Mouse (Mus musculus) MEL (cell line): ENCODE data around the gene Gm20388. TPM values are rescaled to one million over a fixed set of nuclear protein-coding genes. Genes with fewer than 3 reads are reported as not detected.
A peak's percentile ranks its signal among the peaks of the same experiment; 100 is the strongest.

Source experiments
- DNase-seq: peaks from one replicate; pipeline ENCODE4 v3.0.0; 2011; ENCODE audit warnings: low read depth, low spot score
- H3K27ac ChIP-seq: 2 replicates; pipeline ENCODE4 v1.5.1; 2012; ENCODE audit warnings: low read depth, mild to moderate bottlenecking, control low read depth, low read length, moderate library complexity; ENCODE audit not compliant: control insufficient read depth
- H3K27me3 ChIP-seq, 2 experiments: fragments of 150-350 bp in 1 of 2; sonication (generic) in 1 of 2; 2 replicates each; pipeline ENCODE4 v1.6.1; 2012; ENCODE audit warnings: low read length in 2 of 2, mild to moderate bottlenecking in 2 of 2, improper control_type of control experiment in 1 of 2, moderate library complexity in 1 of 2; ENCODE audit not compliant: insufficient read depth in 2 of 2, control insufficient read depth in 1 of 2
- H3K36me3 ChIP-seq, 2 experiments: 2 replicates each; pipeline ENCODE4 v1.6.1; 2012 to 2014; ENCODE audit warnings: low read length in 2 of 2, improper control_type of control experiment in 1 of 2, inconsistent platforms in 1 of 2, mild to moderate bottlenecking in 1 of 2; ENCODE audit not compliant: insufficient read depth in 2 of 2, control insufficient read depth in 1 of 2
- H3K4me1 ChIP-seq, 2 experiments: fragments of 150-350 bp in 1 of 2; sonication (generic) in 1 of 2; 2 replicates each; pipeline ENCODE4 v1.6.1; 2012; ENCODE audit warnings: low read length in 2 of 2, improper control_type of control experiment in 1 of 2, mild to moderate bottlenecking in 1 of 2; ENCODE audit not compliant: insufficient read depth in 2 of 2, control insufficient read depth in 1 of 2
- H3K4me3 ChIP-seq, 2 experiments: fragments of 150-350 bp in 1 of 2; sonication (generic) in 1 of 2; 2 replicates each; pipeline ENCODE4 v1.5.1; 2012; ENCODE audit warnings: low read depth in 2 of 2, low read length in 2 of 2, mild to moderate bottlenecking in 2 of 2, moderate library complexity in 2 of 2, control low read depth in 1 of 2, improper control_type of control experiment in 1 of 2; ENCODE audit not compliant: control insufficient read depth in 1 of 2, insufficient read depth in 1 of 2
- H3K79me2 ChIP-seq: 2 replicates; pipeline ENCODE4 v1.6.1; 2012; ENCODE audit warnings: mild to moderate bottlenecking, low read length, moderate library complexity; ENCODE audit not compliant: control insufficient read depth, poor library complexity, insufficient read depth
- H3K9ac ChIP-seq: 2 replicates; pipeline ENCODE4 v1.6.1; 2012; ENCODE audit warnings: low read depth, mild to moderate bottlenecking, control low read depth, low read length, moderate library complexity; ENCODE audit not compliant: control insufficient read depth, poor library complexity, severe bottlenecking
- H3K9me3 ChIP-seq: fragments of 150-350 bp; sonication (generic); replicated peaks from 2 replicates; pipeline ENCODE4 v1.6.1; 2012; ENCODE audit warnings: mild to moderate bottlenecking, low read length, improper control_type of control experiment, moderate library complexity; ENCODE audit not compliant: insufficient read depth
- CHD1 ChIP-seq: IDR thresholded peaks from 2 replicates; pipeline ENCODE4 v1.6.1; 2012; ENCODE audit warnings: low read depth, mild to moderate bottlenecking, inconsistent platforms, low read length, improper control_type of control experiment
- ELF1 ChIP-seq: IDR thresholded peaks from 2 replicates; pipeline ENCODE4 v1.6.1; 2014; ENCODE audit warnings: low read depth, mild to moderate bottlenecking, inconsistent platforms, low read length, improper control_type of control experiment, moderate library complexity
- EP300 ChIP-seq, 2 experiments: IDR thresholded peaks; 2 replicates each; pipeline ENCODE4 v1.6.1; 2011; ENCODE audit warnings: improper control_type of control experiment in 2 of 2, low read length in 2 of 2, low read depth in 1 of 2, mild to moderate bottlenecking in 1 of 2
- GABPA ChIP-seq: IDR thresholded peaks from 2 replicates; pipeline ENCODE4 v1.6.1; 2012; ENCODE audit warnings: low read depth, mild to moderate bottlenecking, inconsistent platforms, low read length, improper control_type of control experiment, moderate library complexity
- GATA1 ChIP-seq: IDR thresholded peaks from 2 replicates; pipeline ENCODE4 v1.6.1; 2011; ENCODE audit warnings: low read depth, low read length, improper control_type of control experiment
- MAX ChIP-seq: IDR thresholded peaks from 2 replicates; pipeline ENCODE4 v1.6.1; 2011; ENCODE audit warnings: low read length, improper control_type of control experiment
- MAZ ChIP-seq: IDR thresholded peaks from 2 replicates; pipeline ENCODE4 v1.6.1; 2012; ENCODE audit warnings: low read depth, mild to moderate bottlenecking, inconsistent platforms, low read length, improper control_type of control experiment
- MEF2A ChIP-seq: IDR thresholded peaks from 2 replicates; pipeline ENCODE4 v1.6.1; 2014; ENCODE audit warnings: low read depth, mild to moderate bottlenecking, inconsistent platforms, low read length, improper control_type of control experiment; ENCODE audit not compliant: poor library complexity, insufficient replicate concordance, severe bottlenecking; ENCODE audit errors: extremely low read depth
- MXI1 ChIP-seq: IDR thresholded peaks from 2 replicates; pipeline ENCODE4 v1.6.1; 2011; ENCODE audit warnings: mild to moderate bottlenecking, low read depth, low read length, improper control_type of control experiment
- MYC ChIP-seq: IDR thresholded peaks from 2 replicates; pipeline ENCODE4 v1.6.1; 2011; ENCODE audit warnings: low read depth, mild to moderate bottlenecking, low read length, improper control_type of control experiment, moderate library complexity
- POLR2A ChIP-seq, 2 experiments: IDR thresholded peaks; 2 replicates each; pipeline ENCODE4 v1.6.1; 2011 to 2012; ENCODE audit warnings: low read length in 2 of 2, mild to moderate bottlenecking in 2 of 2, control low read depth in 1 of 2, improper control_type of control experiment in 1 of 2, low read depth in 1 of 2, moderate library complexity in 1 of 2; ENCODE audit not compliant: control insufficient read depth in 1 of 2, insufficient read depth in 1 of 2, poor library complexity in 1 of 2
- POLR2AphosphoS5 ChIP-seq: IDR thresholded peaks from 2 replicates; pipeline ENCODE4 v1.6.1; 2012; ENCODE audit warnings: low read depth, borderline replicate concordance, mild to moderate bottlenecking, inconsistent platforms, low read length, moderate library complexity, mixed read lengths
- RCOR1 ChIP-seq: IDR thresholded peaks from 2 replicates; pipeline ENCODE4 v1.6.1; 2012; ENCODE audit warnings: low read depth, mild to moderate bottlenecking, inconsistent platforms, low read length, improper control_type of control experiment
- SIN3A ChIP-seq: IDR thresholded peaks from 2 replicates; pipeline ENCODE4 v1.6.1; 2012; ENCODE audit warnings: low read length, improper control_type of control experiment, inconsistent platforms
- SMC3 ChIP-seq: IDR thresholded peaks from 2 replicates; pipeline ENCODE4 v1.6.1; 2011; ENCODE audit warnings: low read depth, low read length, improper control_type of control experiment
- TAL1 ChIP-seq: IDR thresholded peaks from 2 replicates; pipeline ENCODE4 v1.6.1; 2012; ENCODE audit warnings: mild to moderate bottlenecking, inconsistent platforms, low read length, moderate library complexity, mixed read lengths
- TCF12 ChIP-seq: IDR thresholded peaks from 2 replicates; pipeline ENCODE4 v1.6.1; 2014; ENCODE audit warnings: low read depth, mild to moderate bottlenecking, inconsistent platforms, low read length, improper control_type of control experiment, moderate library complexity
- UBTF ChIP-seq: IDR thresholded peaks from 2 replicates; pipeline ENCODE4 v1.6.1; 2012; ENCODE audit warnings: low read depth, mild to moderate bottlenecking, inconsistent platforms, low read length, improper control_type of control experiment, moderate library complexity, borderline replicate concordance; ENCODE audit not compliant: insufficient read depth
- USF1 ChIP-seq: IDR thresholded peaks from 2 replicates; pipeline ENCODE4 v1.6.1; 2014; ENCODE audit warnings: low read depth, mild to moderate bottlenecking, inconsistent platforms, low read length, improper control_type of control experiment, moderate library complexity
- ZMIZ1 ChIP-seq: IDR thresholded peaks from 2 replicates; pipeline ENCODE4 v1.6.1; 2012; ENCODE audit warnings: low read depth, mild to moderate bottlenecking, inconsistent platforms, low read length, improper control_type of control experiment, moderate library complexity
- ZNF384 ChIP-seq: IDR thresholded peaks from 2 replicates; pipeline ENCODE4 v1.6.1; 2012; ENCODE audit warnings: low read depth, mild to moderate bottlenecking, inconsistent platforms, low read length, improper control_type of control experiment
- polyA plus RNA-seq, 2 experiments: library from polyadenylated mRNA; stranded (reverse) in 1 of 2; unstranded in 1 of 2; fragments of >175 nt in 1 of 2; fragments of >200 nt in 1 of 2; gene quantifications; 2 replicates each; pipeline versions ENCODE4 v1.2.1 to v1.2.4; 2012; ENCODE audit warnings: low replicate concordance in 2 of 2, low read depth in 1 of 2; ENCODE audit not compliant: insufficient read length in 2 of 2, insufficient read depth in 1 of 2, missing spikeins in 1 of 2
- total RNA-seq: library from RNA; depleted of rRNA; stranded (reverse); fragments of 300-350 nt; gene quantifications from 2 replicates; pipeline ENCODE4 v1.2.3, GENCODE M21; 2012

Gm20388 gene
- total and polyA plus RNA-seq, 3 experiments, result 11.1 to 17.8 TPM; not detected in 1

DNA sequence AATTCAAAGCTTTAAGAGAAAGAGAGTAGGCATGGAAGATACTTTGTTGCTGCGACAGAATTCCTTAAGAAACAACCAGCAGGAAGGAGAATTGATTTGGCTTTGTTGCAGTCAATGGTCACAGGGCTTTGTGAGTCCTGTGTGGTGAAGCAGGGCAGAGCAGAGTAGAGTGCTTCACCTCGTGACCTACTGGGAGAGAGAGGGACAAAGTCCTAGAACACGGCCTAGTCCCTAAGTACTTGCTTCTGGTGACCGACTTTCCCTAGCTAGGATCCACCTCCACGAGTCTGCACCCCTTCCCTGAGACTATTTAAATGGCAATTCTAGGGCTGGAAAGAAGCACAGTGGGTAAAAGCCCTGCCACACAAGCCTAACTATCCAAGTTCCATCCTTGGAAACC lies 3419.3 kb downstream of the Gm20388 start:
- Histone ChIP-seq H3K27ac (no peak overlapping the region), H3K27me3 (no peaks in the 10 kb centered on the region)

DNA sequence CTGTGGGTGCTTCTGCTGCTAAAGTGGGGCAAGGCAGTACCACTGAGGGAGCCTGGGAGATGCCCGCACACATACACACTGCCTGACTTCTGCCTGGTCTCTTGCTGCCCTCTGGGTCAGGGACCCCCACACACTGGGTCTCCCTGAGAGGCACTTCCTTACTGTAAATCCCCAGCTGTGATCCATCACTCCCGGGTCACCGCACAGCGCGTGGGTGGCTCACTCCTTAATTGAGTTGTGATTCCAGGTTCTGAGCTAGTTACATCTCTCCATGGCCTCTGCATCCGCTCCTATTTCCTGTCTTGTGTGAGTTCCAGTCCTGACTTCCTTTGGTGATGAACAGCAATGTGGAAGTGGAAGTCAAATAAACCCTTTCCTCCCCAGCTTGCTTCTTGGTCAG lies 3420.1 kb downstream of the Gm20388 start:
- H3K27ac ChIP-seq, result no peak overlapping the region; the same call in 1 of the 2 replicates
- H3K79me2 ChIP-seq, result no peaks in the 10 kb centered on the region
- no peak overlapping the region for H3K9ac ChIP-seq
- no peaks in the 10 kb centered on the region for H3K9me3 ChIP-seq
- H3K4me3 ChIP-seq, result no peak overlapping the region
- H3K27me3 ChIP-seq, result no peaks in the 10 kb centered on the region
- no peak for DNase-seq
- peaks cover 0 to 27% of the 10 kb centered on the region in 2 experiments; a peak in 3 of 4 replicates for H3K4me1 ChIP-seq
- no peak for TF ChIP-seq UBTF
- TF ChIP-seq TCF12, result no peak
- TF ChIP-seq GABPA, result no peak
- no peak for TF ChIP-seq MXI1
- TF ChIP-seq ZNF384, result no peak
- H3K36me3 ChIP-seq, result peaks cover 0 to 14% of the 10 kb centered on the region in 2 experiments; a peak in 2 of 4 replicates

More for the DNA sequence above, 3419.3 kb downstream of the Gm20388 start:
- no peaks in the 10 kb centered on the region for H3K9me3 ChIP-seq
- no peaks in the 10 kb centered on the region for H3K79me2 ChIP-seq
- no peak overlapping the region for H3K4me3 ChIP-seq
- no peak overlapping the region for H3K9ac ChIP-seq
- DNase-seq, result no peak
- TF ChIP-seq POLR2A (IDR thresholded peaks at IDR 0.05; ENCODE audit: control insufficient read depth in 1 of 2, insufficient read depth in 1 of 2, low read depth in 1 of 2, low read length in 2 of 2, poor library complexity in 1 of 2), result no peak
- TF ChIP-seq POLR2AphosphoS5, result no peak
- peaks cover 0 to 27% of the 10 kb centered on the region in 2 experiments; a peak in 3 of 4 replicates for H3K4me1 ChIP-seq
- peaks cover 0 to 14% of the 10 kb centered on the region in 2 experiments; a peak in 2 of 4 replicates for H3K36me3 ChIP-seq

DNA sequence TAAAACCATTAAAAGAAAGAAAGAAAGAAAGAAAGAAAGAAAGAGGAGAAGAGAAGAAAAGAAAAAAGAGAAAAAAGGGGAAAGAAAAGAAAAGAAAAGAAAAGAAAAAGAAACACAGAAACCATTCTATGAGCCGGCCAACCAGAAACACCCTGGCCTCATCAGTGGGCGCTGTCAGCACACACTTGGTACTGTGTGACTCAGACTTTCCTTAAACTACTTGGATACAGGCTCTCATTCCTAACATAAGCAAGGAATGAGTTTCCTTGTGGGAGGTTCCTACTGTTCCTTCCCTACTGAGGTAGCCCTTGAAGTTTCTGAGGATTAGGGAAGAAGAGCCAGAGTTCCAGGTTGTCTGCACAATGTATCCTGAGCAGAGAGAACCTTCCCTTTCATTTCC lies 3420.7 kb downstream of the Gm20388 start:
- TF ChIP-seq GABPA, result no peak
- TF ChIP-seq MAX, result no peak
- no peak for TF ChIP-seq ZNF384
- no peak for TF ChIP-seq ZMIZ1
- no peak for TF ChIP-seq RCOR1
- TF ChIP-seq MAZ, result no peak
- no peak for TF ChIP-seq MYC
- TF ChIP-seq UBTF, result no peak
- no peak for TF ChIP-seq SMC3
- TF ChIP-seq POLR2AphosphoS5, result no peak
- no peak for TF ChIP-seq EP300 (IDR thresholded peaks at IDR 0.05; ENCODE audit: low read depth in 1 of 2, low read length in 2 of 2)
- TF ChIP-seq SIN3A, result no peak
- no peak for TF ChIP-seq TAL1
- no peak for TF ChIP-seq CHD1
- no peak for TF ChIP-seq USF1
- TF ChIP-seq MEF2A, result no peak
- TF ChIP-seq GATA1, result no peak
- TF ChIP-seq ELF1, result no peak
- TF ChIP-seq, all 39 proteins: peak for 0
- H3K27ac ChIP-seq, result peak overlapping the region; percentile 71
- no peaks in the 10 kb centered on the region for H3K9me3 ChIP-seq
- peak overlapping the region; percentile 61 to 74 for H3K4me3 ChIP-seq
- no peak for DNase-seq
- peak overlapping the region; percentile 32 for H3K9ac ChIP-seq
- H3K4me1 ChIP-seq, result peaks cover 0 to 27% of the 10 kb centered on the region in 2 experiments; a peak in 3 of 4 replicates
- H3K27me3 ChIP-seq, result no peaks in the 10 kb centered on the region
- peaks cover 0 to 14% of the 10 kb centered on the region in 2 experiments; a peak in 2 of 4 replicates for H3K36me3 ChIP-seq
- no peaks in the 10 kb centered on the region for H3K79me2 ChIP-seq
